Mouse (Mus musculus): ENCODE results near the gene Hivep3. TPM values are rescaled to one million over a fixed set of nuclear protein-coding genes. Genes with fewer than 3 reads are reported as not detected.

Gene Hivep3
- total and polyA plus RNA-seq, 3 experiments: 14.4 to 32.3 (median 21.2) TPM

GRCm38 (mm10) chr4:119973729-119974605, 240.4 kb downstream of the Hivep3 start:
- no peak overlapping the region for H3K9ac ChIP-seq (ENCODE audit: insufficient read depth, low read depth)
- H3K4me3 ChIP-seq (replicated peaks in 1 of 3; ENCODE audit: low read depth in 2 of 3, low read length in 2 of 3, poor library complexity in 1 of 3): no peak overlapping the region
- peaks cover 46 to 89% of the 10 kb centered on the region in 2 experiments for H3K4me1 ChIP-seq (ENCODE audit: control insufficient read depth in 1 of 2, insufficient read depth in 2 of 2)
- no peaks in the 10 kb centered on the region for H3K27me3 ChIP-seq (replicated peaks)
- H3K79me2 ChIP-seq (replicated peaks; ENCODE audit: control insufficient read depth, extremely low read depth, insufficient read depth, poor library complexity, severe bottlenecking): no peaks in the 10 kb centered on the region
- in situ Hi-C loops (cut with MboI; ENCODE audit: low pct_ligation_motif_present, low pct_unique_long_range_greater_than_20kb, low sequenced_read_pairs): no loop called here
- peak overlapping the region; percentile 13; the same call in 1 of the 2 replicates for H3K4me2 ChIP-seq (ENCODE audit: insufficient read depth, low read depth, poor library complexity, severe bottlenecking)
- dilution Hi-C loops (cut with MboI; ENCODE audit: extremely low pct_ligation_motif_present, extremely low pct_unique_long_range_greater_than_20kb, low sequenced_read_pairs): no loop called here
- TF ChIP-seq MYC (IDR thresholded peaks at IDR 0.05; ENCODE audit: low read depth, low read length) (no peak), E2F4 (IDR thresholded peaks at IDR 0.05; ENCODE audit: insufficient replicate concordance, low read depth, low read length) (no peak), JUND (conservative IDR thresholded peaks at IDR 0.05; ENCODE audit: low read depth, low read length) (peak; percentile 20; the same call in 1 of the 2 replicates), NRF1 (IDR thresholded peaks at IDR 0.05; ENCODE audit: low read depth, low read length) (no peak), RCOR1 (conservative IDR thresholded peaks at IDR 0.05; ENCODE audit: low read depth, low read length) (no peak), RAD21 (IDR thresholded peaks at IDR 0.05; ENCODE audit: low read depth, low read length) (no peak; the same call in 1 of the 2 replicates), EP300 (IDR thresholded peaks at IDR 0.05; ENCODE audit: low read length) (peak; percentile 64), MEF2A (IDR thresholded peaks at IDR 0.05; ENCODE audit: borderline replicate concordance, low read depth, low read length) (peak; percentile 71; the same call in 1 of the 2 replicates), BHLHE40 (IDR thresholded peaks at IDR 0.05; ENCODE audit: low read depth, low read length) (peak; percentile 83), ZKSCAN1 (IDR thresholded peaks at IDR 0.05; ENCODE audit: borderline replicate concordance, low read depth, low read length) (no peak), SIN3A (IDR thresholded peaks at IDR 0.05; ENCODE audit: low read length) (no peak), TCF12 (IDR thresholded peaks at IDR 0.05; ENCODE audit: low read depth, low read length) (no peak), MAX (IDR thresholded peaks at IDR 0.05; ENCODE audit: low read length) (no peak), GABPA (IDR thresholded peaks at IDR 0.05; ENCODE audit: insufficient replicate concordance, low read depth, low read length) (no peak), ETS1 (conservative IDR thresholded peaks at IDR 0.05; ENCODE audit: low read depth, low read length) (peak; percentile 82), UBTF (IDR thresholded peaks at IDR 0.05; ENCODE audit: low read depth, low read length) (no peak), IRF4 (IDR thresholded peaks at IDR 0.05; ENCODE audit: low read depth, low read length) (peak; percentile 81)
- no peak for DNase-seq (ENCODE audit: extremely low read depth)
- peak overlapping the region; percentile 94 for H3K27ac ChIP-seq (ENCODE audit: insufficient read depth, low read depth)
- no peaks in the 10 kb centered on the region for H3K9me3 ChIP-seq (replicated peaks; ENCODE audit: low read length)
- no peaks in the 10 kb centered on the region for H3K36me3 ChIP-seq (replicated peaks in 1 of 2; ENCODE audit: control insufficient read depth in 1 of 2, insufficient read depth in 1 of 2, low read length in 1 of 2)

- Histone ChIP-seq H3K9me3 (replicated peaks; ENCODE audit: low read length) (no peaks in the 10 kb centered on the region), H3K36me3 (replicated peaks in 1 of 2; ENCODE audit: control insufficient read depth in 1 of 2, insufficient read depth in 1 of 2, low read length in 1 of 2) (no peaks in the 10 kb centered on the region), H3K4me1 (ENCODE audit: control insufficient read depth in 1 of 2, insufficient read depth in 2 of 2) (peaks cover 49 to 88% of the 10 kb centered on the region in 2 experiments), H3K4me3 (replicated peaks in 1 of 3; ENCODE audit: low read depth in 2 of 3, low read length in 2 of 3, poor library complexity in 1 of 3) (peak overlapping the region in 1 of 3 experiments; percentile 6), H3K4me2 (ENCODE audit: insufficient read depth, low read depth, poor library complexity, severe bottlenecking) (peak overlapping the region; percentile 4; the same call in 1 of the 2 replicates), H3K79me2 (replicated peaks; ENCODE audit: control insufficient read depth, extremely low read depth, insufficient read depth, poor library complexity, severe bottlenecking) (no peaks in the 10 kb centered on the region), H3K27me3 (replicated peaks) (no peaks in the 10 kb centered on the region), H3K9ac (ENCODE audit: insufficient read depth, low read depth) (peak overlapping the region; percentile 32; the same call in 1 of the 2 replicates), H3K27ac (ENCODE audit: insufficient read depth, low read depth) (peak overlapping the region; percentile 94)
- no peak for DNase-seq (ENCODE audit: extremely low read depth)
- dilution Hi-C loops (cut with MboI; ENCODE audit: extremely low pct_ligation_motif_present, extremely low pct_unique_long_range_greater_than_20kb, low sequenced_read_pairs): no loop called here
- in situ Hi-C loops (cut with MboI; ENCODE audit: low pct_ligation_motif_present, low pct_unique_long_range_greater_than_20kb, low sequenced_read_pairs): loop anchor here (5.0 kb wide), 1 partner anchor 57 kb away; no protein-coding TSS in a partner anchor
- TF ChIP-seq BHLHE40 (IDR thresholded peaks at IDR 0.05; ENCODE audit: low read depth, low read length): peak; percentile 64
- no peak for TF ChIP-seq MAZ (IDR thresholded peaks at IDR 0.05; ENCODE audit: low read depth, low read length)
- TF ChIP-seq MEF2A (IDR thresholded peaks at IDR 0.05; ENCODE audit: borderline replicate concordance, low read depth, low read length): no peak
- TF ChIP-seq MAX (IDR thresholded peaks at IDR 0.05; ENCODE audit: low read length): 0 out of 2 replicates have a peak, but pooled peaks have one; percentile 53
Measured at GRCm38 (mm10) chr4:119975242-119975641, 241.7 kb downstream of the Hivep3 start.
